Mouse (Mus musculus) spleen, adult 18-20 months (tissue): Measurements from ENCODE around the gene Atp8b4.

Experiments
- DNase-seq, 2 experiments: peaks; one replicate each; pipeline ENCODE4 v3.0.0; 2022; ENCODE audit warnings: mixed read lengths in 2 of 2

Gene Atp8b4

DNA sequence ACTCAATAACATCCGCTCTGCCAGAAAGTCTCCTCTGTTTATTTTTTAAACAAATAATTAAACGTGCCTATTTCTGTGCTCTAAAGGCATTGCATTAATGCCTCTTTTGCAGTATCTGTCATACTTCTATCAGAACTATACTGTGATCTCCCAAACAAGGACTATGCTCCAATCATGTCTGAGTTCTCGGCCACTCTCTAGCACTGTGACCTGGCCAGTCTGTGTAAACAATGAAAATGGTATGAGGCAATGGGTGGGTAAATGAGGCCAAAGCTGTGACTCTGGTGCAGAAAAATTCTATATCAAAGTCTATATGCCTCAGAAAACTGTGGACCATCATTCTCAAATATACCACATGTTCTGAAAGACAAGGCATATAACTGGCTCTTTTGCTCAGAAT lies 140.5 kb downstream of the Atp8b4 start:
- no peak for DNase-seq

- no peak for DNase-seq
These were observed 141.2 kb downstream of the Atp8b4 start for GRCm38 (mm10) chr2:126359278-126359677.

GRCm38 (mm10) chr2:126358741-126359140 lies 141.7 kb downstream of the Atp8b4 start:
- no peak for DNase-seq

DNA sequence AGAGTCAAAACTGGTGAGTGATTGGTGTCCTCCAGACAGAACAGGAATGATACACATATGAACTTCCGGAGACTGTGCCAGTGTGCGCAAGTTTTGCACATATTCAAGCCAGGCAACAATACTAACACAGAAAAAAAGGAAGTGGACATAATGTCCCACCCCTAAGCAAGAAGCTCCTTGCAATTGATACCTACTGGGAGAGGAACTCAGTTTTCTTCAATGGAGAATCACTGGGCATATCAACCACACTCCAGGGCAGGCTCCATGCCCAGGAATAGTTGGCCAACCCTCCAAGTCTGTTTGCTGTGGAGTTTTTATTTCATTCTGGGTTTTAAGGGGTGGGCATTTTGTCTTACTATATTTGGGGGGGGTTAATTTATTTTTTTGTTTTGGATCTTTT lies 145.2 kb downstream of the Atp8b4 start:
- DNase-seq = no peak

DNA sequence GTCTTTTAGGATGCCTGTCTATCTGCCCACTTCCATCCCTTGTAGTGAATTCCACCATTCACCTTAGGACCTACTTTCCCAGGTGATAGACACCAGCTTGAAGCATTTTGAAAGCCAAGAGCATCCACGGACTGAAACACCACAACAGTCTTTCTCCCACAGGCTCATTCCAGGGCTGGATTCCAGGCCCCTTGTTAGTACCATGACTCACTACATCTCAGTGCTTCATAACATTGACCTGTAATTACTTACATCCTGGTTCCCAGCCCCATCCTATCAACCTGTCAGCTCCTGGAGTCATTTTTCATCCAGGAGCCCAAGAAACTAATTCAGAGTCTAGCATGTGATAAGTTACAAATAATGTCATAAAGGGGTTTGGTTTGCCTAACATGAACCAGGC lies 148.7 kb downstream of the Atp8b4 start:
- DNase-seq = no peak

- no peak for DNase-seq
These were observed 157.4 kb downstream of the Atp8b4 start for GRCm38 (mm10) chr2:126343026-126343593.

DNA sequence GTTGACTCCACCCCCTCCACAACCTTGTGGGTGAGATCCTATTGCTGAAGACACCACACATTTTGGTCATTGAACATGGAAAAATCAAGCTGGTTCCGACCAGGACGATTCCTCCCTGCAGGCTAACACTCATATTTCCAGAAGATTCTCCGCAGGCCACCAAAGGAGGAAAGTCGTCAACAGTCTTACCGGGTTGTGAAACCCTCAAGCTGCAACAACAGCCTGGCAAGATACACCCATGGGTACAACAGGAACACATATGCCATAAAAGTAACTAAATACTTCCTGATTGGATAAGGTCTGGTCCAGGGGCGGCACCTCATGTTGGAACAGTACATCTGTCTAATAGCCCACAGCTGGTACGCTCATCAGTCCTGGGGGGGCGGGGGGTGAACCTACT lies 159.0 kb downstream of the Atp8b4 start:
- DNase-seq = no peak

DNA sequence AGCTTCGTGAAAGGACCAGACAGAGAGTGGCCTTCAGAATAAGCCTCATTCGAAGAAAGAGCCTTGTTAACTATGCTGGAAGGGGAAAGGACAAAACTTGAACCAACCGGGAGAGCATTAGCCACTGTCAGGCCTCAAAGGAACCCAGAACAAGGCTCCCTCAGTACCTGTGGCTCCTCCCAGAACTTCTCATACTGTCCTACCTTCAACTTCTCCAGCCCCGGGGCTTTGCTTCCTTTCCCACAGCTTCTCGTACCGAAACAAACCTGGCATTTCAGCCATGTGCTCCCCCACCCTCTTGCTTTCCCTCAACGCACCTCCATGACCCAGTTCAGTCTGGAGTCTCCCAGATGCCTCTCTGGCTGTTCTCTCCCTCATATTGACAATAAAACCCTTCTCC lies 160.3 kb downstream of the Atp8b4 start:
- no peak for DNase-seq

- DNase-seq = no peak
These were observed 161.0 kb downstream of the Atp8b4 start for GRCm38 (mm10) chr2:126339516-126339915.

DNA sequence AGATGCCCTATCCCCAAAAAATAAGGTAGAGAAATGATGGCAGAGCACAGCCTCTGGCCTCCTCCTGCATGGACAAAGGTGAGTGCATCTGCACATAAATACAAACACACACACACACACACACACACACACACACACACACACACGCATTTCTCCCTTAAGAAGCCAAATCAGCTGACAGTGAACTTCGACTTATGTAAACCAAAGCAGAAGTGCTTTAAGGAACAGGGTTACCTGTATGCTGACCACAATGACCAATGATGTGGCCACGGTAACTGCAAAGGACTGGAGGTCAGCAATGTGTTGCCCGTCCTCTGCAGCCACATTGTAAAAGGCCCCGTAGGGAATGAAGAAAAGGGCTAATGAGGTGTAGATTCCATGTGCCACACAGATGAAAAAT lies 163.3 kb downstream of the Atp8b4 start:
- DNase-seq = no peak

GRCm38 (mm10) chr2:126331794-126332193 lies 168.7 kb downstream of the Atp8b4 start:
- DNase-seq = no peak

DNA sequence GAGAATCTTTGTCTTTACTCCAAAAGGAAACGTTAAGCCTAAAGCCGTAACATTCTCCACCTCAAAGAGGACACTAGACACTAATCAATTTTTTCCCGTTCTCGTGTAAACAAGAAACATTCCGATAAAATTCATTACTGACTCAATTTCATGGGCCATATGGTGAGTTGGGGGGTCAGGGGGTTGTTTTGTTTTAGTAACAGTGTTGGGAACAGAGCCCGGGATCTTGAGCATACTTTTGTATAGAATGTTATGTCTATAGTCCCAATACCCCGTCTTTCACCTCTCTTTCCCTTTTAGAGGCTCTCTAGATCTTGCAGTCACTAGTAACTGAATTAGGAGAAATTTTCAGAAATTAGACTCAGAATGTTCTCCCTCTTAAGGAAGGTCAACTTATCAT lies 177.3 kb downstream of the Atp8b4 start:
- no peak for DNase-seq

GRCm38 (mm10) chr2:126322631-126323031 lies 177.8 kb downstream of the Atp8b4 start:
- no peak for DNase-seq

DNA sequence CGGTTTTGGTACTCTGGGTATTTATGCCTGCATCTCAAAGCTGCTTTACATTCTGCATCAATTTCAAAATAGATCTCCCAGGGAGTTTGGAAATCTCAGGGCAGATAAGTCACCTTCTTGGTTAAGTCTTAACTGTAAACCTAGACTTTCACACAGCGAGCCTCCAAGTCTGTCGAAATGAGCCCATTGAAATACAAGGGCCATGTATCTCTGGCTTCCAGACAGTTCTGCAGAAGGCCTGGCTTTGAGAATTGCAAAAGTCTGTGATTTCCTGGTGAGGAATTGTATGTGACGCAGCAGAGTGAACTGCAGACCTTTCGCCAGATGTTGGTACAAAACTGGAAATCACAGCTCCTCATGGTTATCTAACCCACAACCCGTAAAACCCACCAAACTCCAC lies 182.4 kb downstream of the Atp8b4 start:
- DNase-seq = no peak

GRCm38 (mm10) chr2:126316942-126317341 lies 183.5 kb downstream of the Atp8b4 start:
- DNase-seq = no peak

- DNase-seq = no peak
These were observed 184.1 kb downstream of the Atp8b4 start for GRCm38 (mm10) chr2:126316346-126316745.

DNA sequence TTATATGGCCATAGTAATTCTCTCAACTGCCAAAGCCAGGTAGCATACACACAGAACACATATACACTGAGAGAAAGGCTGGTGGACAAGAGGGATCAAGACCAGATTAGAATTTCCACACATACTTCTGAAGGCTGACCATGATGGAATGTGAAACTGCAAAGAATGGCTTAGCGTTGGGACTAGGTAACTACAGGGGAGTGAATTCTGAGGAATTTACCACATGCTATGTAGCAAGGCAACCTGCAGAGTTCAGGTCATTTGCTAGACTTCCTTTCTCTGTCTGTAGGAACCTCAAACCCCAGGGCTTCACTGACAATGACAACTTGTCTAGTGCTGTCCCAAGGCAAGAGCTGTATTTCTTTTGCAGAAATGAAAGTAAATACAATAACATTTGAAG lies 189.4 kb downstream of the Atp8b4 start:
- no peak for DNase-seq

- no peak for DNase-seq
These were observed 190.5 kb downstream of the Atp8b4 start for GRCm38 (mm10) chr2:126309994-126310393.

DNA sequence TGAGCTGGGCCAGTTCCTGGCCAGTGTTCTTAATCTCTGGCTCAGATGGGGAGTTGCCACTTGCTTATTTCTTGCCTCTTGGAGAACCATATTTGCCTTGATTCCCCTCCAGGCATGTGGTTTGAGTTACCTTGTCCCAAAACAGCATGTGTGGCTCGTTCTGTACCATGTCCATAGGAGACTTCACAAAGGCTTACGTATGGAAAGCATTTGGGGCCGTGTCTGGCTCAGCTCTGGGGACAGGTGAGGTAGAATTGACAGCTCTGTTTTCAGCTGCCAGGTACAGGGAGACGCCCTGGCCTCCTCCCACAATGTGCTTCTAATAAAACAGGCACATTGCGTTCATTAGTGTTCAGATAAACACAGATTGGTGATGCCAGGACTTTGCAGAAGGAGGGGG lies 195.9 kb downstream of the Atp8b4 start:
- no peak for DNase-seq

DNA sequence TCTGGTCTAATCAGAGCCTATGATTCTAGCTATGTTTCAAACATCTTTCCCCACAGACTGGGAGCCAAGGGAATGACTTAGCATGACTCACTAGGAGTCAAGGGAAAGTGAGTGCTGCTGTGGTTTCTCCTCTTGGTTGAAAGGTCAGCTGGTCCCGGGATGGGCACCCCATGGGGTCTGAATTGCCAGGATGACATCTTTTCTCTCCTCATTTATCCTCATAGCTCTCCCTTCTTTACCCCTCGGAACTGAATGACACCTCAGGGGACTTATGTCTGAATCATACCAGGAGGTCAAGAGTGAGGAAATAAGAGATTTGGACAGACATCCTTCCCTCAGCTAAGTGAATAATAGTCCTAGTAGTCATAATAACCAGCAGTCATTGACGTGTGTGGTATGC lies 197.2 kb downstream of the Atp8b4 start:
- no peak for DNase-seq

GRCm38 (mm10) chr2:126302381-126302780 lies 198.1 kb downstream of the Atp8b4 start:
- DNase-seq = no peak

GRCm38 (mm10) chr2:126290702-126291101 lies 209.8 kb downstream of the Atp8b4 start:
- no peak for DNase-seq

GRCm38 (mm10) chr2:126287942-126288341 lies 212.5 kb downstream of the Atp8b4 start:
- DNase-seq = no peak

DNA sequence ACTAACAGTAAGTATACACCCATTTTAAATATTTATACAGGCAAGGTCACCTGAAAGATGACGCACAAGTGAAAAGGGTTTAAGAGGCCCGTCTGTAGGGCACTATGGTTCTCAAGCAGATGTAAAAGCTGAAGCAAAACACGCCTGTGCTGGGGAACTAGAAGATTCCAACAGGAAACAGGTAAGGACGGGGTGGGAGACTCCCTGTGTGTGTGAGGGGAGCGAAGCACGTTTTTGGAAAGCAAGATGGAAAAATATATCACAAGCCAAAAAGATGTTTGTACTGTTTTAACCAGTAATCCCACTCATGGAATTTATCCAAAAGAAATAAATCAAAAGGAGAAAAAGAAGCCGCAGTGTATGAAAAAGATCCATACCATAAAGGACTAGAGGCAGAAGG lies 214.1 kb downstream of the Atp8b4 start:
- no peak for DNase-seq

GRCm38 (mm10) chr2:126284071-126284470 lies 216.4 kb downstream of the Atp8b4 start:
- DNase-seq = no peak

DNA sequence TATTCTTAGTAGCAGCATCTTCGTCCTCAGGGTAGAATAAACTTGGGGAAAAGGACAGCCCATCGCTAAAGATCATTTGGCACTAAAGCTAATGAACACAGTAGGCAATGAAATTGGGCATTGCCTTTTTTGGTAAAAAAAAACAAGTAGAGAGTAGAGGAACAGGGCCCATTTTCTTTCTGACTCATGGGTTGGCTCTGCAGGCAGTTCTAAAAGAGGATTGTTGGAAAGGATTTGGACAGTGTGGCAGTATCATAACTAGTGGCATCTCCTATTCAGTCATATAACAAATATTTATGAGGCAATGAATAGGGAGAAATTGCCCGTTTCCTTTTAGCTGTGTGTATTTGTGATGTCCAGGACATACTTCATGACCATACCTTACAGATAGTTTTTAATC lies 217.4 kb downstream of the Atp8b4 start:
- DNase-seq = no peak
